Mouse (Mus musculus) CD4-positive naive resting alpha-beta T cell, adult 57 days (primary cell): ENCODE results near the gene Adamts10. TPM values are rescaled to one million over a fixed set of nuclear protein-coding genes. Genes with fewer than 3 reads are reported as not detected.

Experiments
- total RNA-seq: library from RNA; stranded (reverse); gene quantifications from one replicate; pipeline ENCODE4 v1.2.4, GENCODE M21; 2023

The Adamts10 gene
- total RNA-seq, result 157 TPM

GRCm38 (mm10) chr17:33523918-33524755 is at the start of gene Adamts10:
Adamts10 (plus strand) TSS chr17:33524204.

DNA sequence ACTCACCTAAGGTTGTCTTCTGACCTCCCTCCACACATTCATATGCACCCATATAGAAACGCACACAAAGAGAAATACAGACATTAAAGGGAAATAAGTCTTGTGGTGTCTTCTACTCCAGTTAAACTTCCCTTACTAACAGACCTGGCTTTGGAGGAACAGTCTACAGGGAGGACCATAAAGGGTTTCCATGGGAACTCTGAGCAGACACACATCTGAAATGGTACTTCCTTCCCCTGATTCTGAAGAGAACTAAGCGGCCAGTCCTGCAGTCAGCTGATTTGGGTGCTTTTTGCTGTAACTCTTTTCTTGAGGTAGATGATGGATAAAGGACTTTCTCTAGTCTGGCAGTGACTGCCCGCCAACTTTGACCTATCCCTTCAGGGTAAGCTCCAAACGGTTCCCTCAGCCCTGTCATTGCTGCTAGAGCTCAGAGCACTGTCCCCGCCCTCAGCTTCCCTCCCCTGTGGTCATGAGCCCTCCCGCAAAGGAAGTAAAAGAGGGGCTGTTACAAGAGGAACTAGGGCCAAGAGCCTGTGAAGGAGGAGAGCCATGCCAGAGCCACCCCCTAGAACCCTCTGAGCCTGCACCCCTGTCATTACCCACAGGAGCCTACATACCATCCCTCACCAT is 31.3 kb downstream of the Adamts10 start, which contains the start of gene Myo1f:
Myo1f (plus strand) TSS at position 485 of the 633 bp plus-strand sequence.

Other genes with a start within 250 kb of the Adamts10 start
- gene Zfp955b, start 234.7 kb upstream of the Adamts10 start, total RNA-seq, result 9.8 TPM
- gene Zfp81, start 165.3 kb upstream of the Adamts10 start, total RNA-seq, result 20.0 TPM
- gene Zfp101, start 129.6 kb upstream of the Adamts10 start, total RNA-seq, result 10.9 TPM
- gene Actl9, start 91.3 kb upstream of the Adamts10 start, total RNA-seq, result not detected
- gene Myo1f, start 31.5 kb downstream of the Adamts10 start, total RNA-seq, result 9.5 TPM
- gene Zfp414, start 104.9 kb downstream of the Adamts10 start, total RNA-seq, result 41.4 TPM
- gene Pram1, start 113.9 kb downstream of the Adamts10 start, total RNA-seq, result 4.3 TPM
- 342 TPM for gene Hnrnpm, start 162.7 kb downstream of the Adamts10 start, total RNA-seq
- gene March2, start 194.5 kb downstream of the Adamts10 start, total RNA-seq, result 59.5 TPM
- 213 TPM for gene Rab11b, start 236.3 kb downstream of the Adamts10 start, total RNA-seq